Mouse (Mus musculus): Measurements from ENCODE around the gene Rbfox1.

- TF ChIP-seq CTCF (IDR thresholded peaks at IDR 0.05; ENCODE audit: extremely low read depth, insufficient read depth, low read length) (no peak), POLR2A (IDR thresholded peaks at IDR 0.05; ENCODE audit: extremely low read depth, insufficient read depth, low read length) (no peak)
Observed at GRCm38 (mm10) chr16:6034876-6035275, 149.7 kb downstream of the Rbfox1 start.

Data from cortical plate, adult 2 months (tissue).